Comparison of ENCODE assay signal across 29 mouse cellular contexts in the genomic region with DNA sequence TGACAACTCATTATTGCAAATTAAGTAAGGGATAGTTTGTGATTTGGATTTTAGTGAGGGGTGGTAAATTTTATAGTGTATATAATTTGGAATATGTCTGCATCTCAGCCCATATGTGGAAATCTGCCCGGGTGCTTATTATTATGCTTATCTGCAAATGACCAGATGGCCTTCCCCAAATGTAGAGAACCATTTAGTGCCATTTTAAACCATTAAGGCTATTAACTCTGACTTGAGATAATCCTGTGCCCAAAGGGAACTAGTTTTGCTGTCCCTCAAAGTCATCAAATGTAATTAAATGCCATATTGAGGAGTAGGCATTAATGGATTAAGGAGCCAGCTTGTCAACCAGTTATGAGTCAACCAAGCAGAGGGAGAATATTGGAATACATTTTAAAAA.
A peak's percentile ranks its signal among the peaks of the same experiment; 100 is the strongest.
DNase-seq lines count a peak whose midpoint lies in the region; ATAC-seq and TF ChIP-seq lines count a peak whose summit lies in the region.
"Had no signal": no experiment of that assay in that cellular context is flagged by ENCODE, and none has a peak within 500 bp of the region (broad histone marks: within the 10 kb centered on the region; RNA-seq: fewer than 3 reads in every experiment).

No protein-coding gene starts in this region.

- no peak for TF ChIP-seq EP300 in heart, adult 2 months (IDR thresholded peaks at IDR 0.05; ENCODE audit: insufficient read depth, low read depth, low read length)

- no peaks in the 10 kb centered on the region for H3K79me2 ChIP-seq in heart, adult 2 months (replicated peaks; ENCODE audit: control insufficient read depth, insufficient read depth, low read length)

- H3K27ac ChIP-seq in heart, adult 2 months = peak overlapping the region; percentile 33; the same call in 1 of the 2 replicates
- H3K27ac ChIP-seq in heart, embryonic 11.5 days (ENCODE audit: low read depth, low read length) = no peak overlapping the region
- H3K27ac ChIP-seq in midbrain, embryonic 14.5 days (replicated peaks; ENCODE audit: low read depth, low read length) = no peak overlapping the region
- H3K27ac ChIP-seq in midbrain, embryonic 15.5 days = no peak overlapping the region
- H3K27ac ChIP-seq: embryonic facial prominence, embryonic 13.5 days; embryonic facial prominence, embryonic 15.5 days; forebrain, embryonic 10.5 days; forebrain, embryonic 12.5 days had no signal

- TF ChIP-seq CTCF in heart, adult 2 months (IDR thresholded peaks at IDR 0.05) = no peak

- no peak for DNase-seq in heart, adult 2 months
- DNase-seq in midbrain, embryonic 14.5 days = peak; percentile 45
- peak; percentile 56 for DNase-seq in retina, postnatal 1 day
- DNase-seq in left cerebral cortex, postnatal 14 days (ENCODE audit: low spot score in 2 of 2) = no peak
- DNase-seq: adrenal gland, adult 8-10 months; adrenal gland, postnatal 14 days; adrenal gland, postnatal 36 days; B cell, adult 2 months; cerebellum, adult 11 months; cerebellum, adult 18-20 months; cerebellum, adult 8-10 months; cerebellum, adult 9-11 months; cerebellum, postnatal 14 days; cerebellum, postnatal 36 days; embryo, embryonic 11 days had no signal

- H3K4me1 ChIP-seq in heart, adult 2 months (ENCODE audit: control insufficient read depth, insufficient read depth, low read length) = peaks cover 12% of the 10 kb centered on the region
- H3K4me1 ChIP-seq in heart, embryonic 11.5 days (ENCODE audit: control insufficient read depth, insufficient read depth, low read length) = no peaks in the 10 kb centered on the region
- H3K4me1 ChIP-seq in midbrain, embryonic 14.5 days (ENCODE audit: control insufficient read depth, insufficient read depth, low read length) = peaks cover 6% of the 10 kb centered on the region
- peaks cover 10% of the 10 kb centered on the region for H3K4me1 ChIP-seq in midbrain, embryonic 15.5 days

- no peaks in the 10 kb centered on the region for H3K9me3 ChIP-seq in heart, embryonic 11.5 days (replicated peaks; ENCODE audit: control insufficient read depth, low read length)
- no peaks in the 10 kb centered on the region for H3K9me3 ChIP-seq in midbrain, embryonic 14.5 days (ENCODE audit: control insufficient read depth, low read length)
- no peaks in the 10 kb centered on the region for H3K9me3 ChIP-seq in midbrain, embryonic 15.5 days
- H3K9me3 ChIP-seq: embryonic facial prominence, embryonic 13.5 days; embryonic facial prominence, embryonic 15.5 days; forebrain, embryonic 10.5 days; forebrain, embryonic 12.5 days; G1E had no signal

- no peak overlapping the region for H3K4me2 ChIP-seq in heart, embryonic 11.5 days
- H3K4me2 ChIP-seq in midbrain, embryonic 14.5 days (ENCODE audit: low read length) = no peak overlapping the region
- H3K4me2 ChIP-seq in midbrain, embryonic 15.5 days = no peak overlapping the region
- H3K4me2 ChIP-seq: embryonic facial prominence, embryonic 13.5 days; embryonic facial prominence, embryonic 15.5 days; forebrain, embryonic 12.5 days had no signal

- no peak for ATAC-seq in heart, embryonic 11.5 days (replicated peaks; ENCODE audit: insufficient number of reproducible peaks, low FRiP score, low TSS enrichment)
- ATAC-seq in midbrain, embryonic 14.5 days (ENCODE audit: low FRiP score, low TSS enrichment) = no peak
- no peak for ATAC-seq in midbrain, embryonic 15.5 days (replicated peaks)
- ATAC-seq: activated CD4-positive, CD25-positive, alpha-beta regulatory T cell, adult 4 months; CD4-positive, CD25-positive, alpha-beta regulatory T cell, adult 4 months; forebrain, embryonic 14.5 days; forebrain, embryonic 16.5 days; Patski had no signal

- H3K4me3 ChIP-seq in heart, adult 2 months = no peak overlapping the region
- no peak overlapping the region for H3K4me3 ChIP-seq in heart, embryonic 11.5 days (ENCODE audit: low read depth, low read length)
- H3K4me3 ChIP-seq in midbrain, embryonic 14.5 days (replicated peaks; ENCODE audit: low read depth, low read length) = no peak overlapping the region
- H3K4me3 ChIP-seq in midbrain, embryonic 15.5 days = no peak overlapping the region
- H3K4me3 ChIP-seq: embryonic facial prominence, embryonic 13.5 days; embryonic facial prominence, embryonic 15.5 days; erythroblast, embryonic 14.5 days; forebrain, embryonic 10.5 days; forebrain, embryonic 12.5 days had no signal

- TF ChIP-seq POLR2A in heart, adult 2 months (IDR thresholded peaks at IDR 0.05; ENCODE audit: insufficient read depth, low read depth, low read length) = no peak

- peaks cover 13% of the 10 kb centered on the region for H3K36me3 ChIP-seq in heart, adult 2 months (ENCODE audit: control insufficient read depth, insufficient read depth, low read length)
- no peaks in the 10 kb centered on the region for H3K36me3 ChIP-seq in heart, embryonic 11.5 days (ENCODE audit: control insufficient read depth, insufficient read depth, low read length)
- H3K36me3 ChIP-seq in midbrain, embryonic 14.5 days (ENCODE audit: control insufficient read depth, insufficient read depth, low read length) = no peaks in the 10 kb centered on the region
- H3K36me3 ChIP-seq in midbrain, embryonic 15.5 days (replicated peaks) = no peaks in the 10 kb centered on the region
- H3K36me3 ChIP-seq: embryonic facial prominence, embryonic 13.5 days; embryonic facial prominence, embryonic 15.5 days; forebrain, embryonic 10.5 days; forebrain, embryonic 12.5 days; G1E had no signal

- WGBS in heart, adult 2 months = 93% methylated on average over 1 of the region's 1 CpGs
- 73% methylated on average over 1 of the region's 1 CpGs for WGBS in heart, embryonic 11.5 days (ENCODE audit: insufficient replicate concordance)
- WGBS in midbrain, embryonic 14.5 days = 29% methylated on average over 1 of the region's 1 CpGs
- WGBS in midbrain, embryonic 15.5 days = 43% methylated on average over 1 of the region's 1 CpGs

- H3K9ac ChIP-seq in heart, adult 2 months (ENCODE audit: low read depth, low read length) = no peak overlapping the region
- H3K9ac ChIP-seq in heart, embryonic 11.5 days (ENCODE audit: low read depth, low read length) = no peak overlapping the region
- H3K9ac ChIP-seq in midbrain, embryonic 14.5 days (replicated peaks; ENCODE audit: low read length) = no peak overlapping the region
- no peak overlapping the region for H3K9ac ChIP-seq in midbrain, embryonic 15.5 days
- H3K9ac ChIP-seq: embryonic facial prominence, embryonic 13.5 days; embryonic facial prominence, embryonic 15.5 days; forebrain, embryonic 12.5 days had no signal

- intact Hi-C loops in heart, adult 2 months (cut with DNase I) = loop anchor here (10.0 kb wide), 1 partner anchor 66 kb away; no protein-coding TSS in a partner anchor
- intact Hi-C loops in left cerebral cortex, postnatal 14 days (cut with DNase I) = no loop called here

- no peaks in the 10 kb centered on the region for H3K27me3 ChIP-seq in heart, adult 2 months (ENCODE audit: control insufficient read depth, insufficient read depth, low read length)
- H3K27me3 ChIP-seq in heart, embryonic 11.5 days (ENCODE audit: control insufficient read depth, insufficient read depth, low read length) = no peaks in the 10 kb centered on the region
- no peaks in the 10 kb centered on the region for H3K27me3 ChIP-seq in midbrain, embryonic 14.5 days (ENCODE audit: control insufficient read depth, insufficient read depth, low read length)
- no peaks in the 10 kb centered on the region for H3K27me3 ChIP-seq in midbrain, embryonic 15.5 days (replicated peaks)
- H3K27me3 ChIP-seq: CH12.LX; embryonic facial prominence, embryonic 15.5 days; forebrain, embryonic 12.5 days had no signal

Comparison
In these comparisons a context has a peak if more than half of its experiments do, and no peak if none do; other contexts are left out.
1. DNase-seq: peak in midbrain, embryonic 14.5 days (single experiment) and retina, postnatal 1 day (single experiment); none in heart, adult 2 months (0 of 2) and left cerebral cortex, postnatal 14 days (0 of 2).